Mouse (Mus musculus) right cerebral cortex, postnatal 25 days (tissue): ENCODE data around the gene Arid3c.

Experiments used
- DNase-seq: peaks from one replicate; pipeline ENCODE4 v3.0.0; 2022

Gene Arid3c

DNA sequence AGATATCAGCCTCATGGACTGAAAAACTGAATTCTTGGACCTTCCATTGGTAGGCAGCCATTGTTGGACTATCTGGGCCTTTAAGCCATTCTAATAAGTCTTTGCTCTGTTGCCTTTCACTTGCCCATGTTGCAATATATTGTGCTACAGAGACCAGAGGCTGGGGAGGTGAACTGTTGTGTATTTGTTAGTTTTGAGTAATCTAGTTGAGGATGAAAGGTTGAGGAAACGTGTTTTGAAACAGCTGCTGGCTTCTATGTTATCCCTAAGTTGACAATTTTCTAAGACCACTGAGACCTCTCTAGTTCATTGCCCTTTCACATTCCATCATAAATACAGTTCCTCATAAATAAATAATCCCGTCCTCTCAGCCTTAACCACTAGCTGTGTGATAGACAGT lies 13.2 kb upstream of the Arid3c start:
- no peak for DNase-seq

DNA sequence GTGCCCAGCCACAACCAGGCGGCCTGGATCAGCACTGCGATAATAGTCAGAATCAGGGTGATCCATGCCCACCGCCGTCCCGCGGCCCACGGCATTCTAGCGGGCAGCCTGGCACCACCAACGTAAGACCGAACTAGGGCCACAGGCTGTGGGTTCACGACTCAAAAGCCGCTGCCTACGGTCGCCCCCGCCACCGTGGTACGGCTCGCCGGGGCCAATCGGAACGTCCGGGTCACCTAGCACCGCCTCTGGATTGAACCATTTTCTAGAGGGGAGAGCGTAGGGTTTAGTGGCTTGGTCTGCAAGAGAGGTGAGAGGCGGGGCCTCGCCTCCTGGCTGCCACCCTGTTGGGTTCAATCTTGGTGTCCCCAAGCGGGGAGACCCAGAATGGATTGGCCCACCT lies 10.2 kb upstream of the Arid3c start:
- DNase-seq = peak; percentile 93

DNA sequence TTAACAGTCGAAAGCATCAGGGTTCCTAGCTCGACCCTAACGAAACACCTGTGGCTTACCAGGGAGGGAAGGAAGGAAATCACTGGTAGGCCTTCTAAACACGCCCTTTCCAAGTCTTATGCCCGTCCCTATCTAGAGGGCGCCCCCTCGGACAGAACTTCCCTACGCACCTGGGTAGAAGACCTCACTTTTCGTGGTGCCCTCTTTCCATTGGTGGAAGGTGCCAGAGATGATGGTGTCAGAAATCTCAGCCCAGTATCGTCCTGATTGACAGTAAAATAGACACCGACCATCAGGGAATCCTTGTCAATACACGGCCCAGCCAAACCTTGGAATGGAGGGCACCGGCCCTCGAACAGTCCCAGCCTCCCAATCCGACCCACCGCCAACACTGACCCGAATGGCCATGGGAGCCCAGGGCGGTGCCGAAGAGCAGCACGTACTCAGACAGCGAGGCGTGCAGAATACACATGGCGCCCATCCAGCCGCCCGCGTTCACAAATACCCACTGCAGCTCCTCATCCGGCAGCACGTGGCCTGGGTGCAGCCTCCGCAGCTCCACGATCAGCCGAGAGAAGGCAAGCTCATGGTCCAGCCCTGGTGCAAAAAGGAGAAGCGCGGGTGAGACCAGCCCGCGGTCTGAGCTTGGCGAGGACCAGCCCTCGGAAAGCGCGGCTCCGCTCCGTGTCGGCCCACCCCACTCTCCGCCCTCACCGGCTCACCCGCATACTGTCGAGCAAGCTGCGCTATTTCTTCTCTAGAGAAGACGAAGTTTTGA lies 9.6 kb upstream of the Arid3c start:
- peak; percentile 80 for DNase-seq

DNA sequence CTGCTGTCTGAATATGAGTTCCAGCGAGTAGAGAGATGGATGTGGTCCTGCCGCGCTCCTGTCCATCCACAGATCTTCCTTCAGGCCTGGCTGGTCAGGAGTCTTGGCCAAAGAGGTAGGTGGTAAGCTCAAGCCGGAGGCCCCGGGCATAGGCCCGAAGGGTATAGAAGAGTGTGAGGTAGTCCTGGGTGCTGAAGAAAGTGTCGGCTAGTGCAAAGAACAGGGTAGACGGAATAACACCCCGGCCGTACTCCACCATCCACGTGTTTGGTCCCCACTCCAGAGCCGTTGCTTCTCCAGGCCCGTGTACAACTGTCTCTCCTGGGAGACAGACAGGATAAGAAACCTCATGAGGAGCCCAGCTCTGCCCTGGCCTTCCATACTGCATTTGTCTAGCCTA lies 8.3 kb upstream of the Arid3c start:
- DNase-seq = no peak

DNA sequence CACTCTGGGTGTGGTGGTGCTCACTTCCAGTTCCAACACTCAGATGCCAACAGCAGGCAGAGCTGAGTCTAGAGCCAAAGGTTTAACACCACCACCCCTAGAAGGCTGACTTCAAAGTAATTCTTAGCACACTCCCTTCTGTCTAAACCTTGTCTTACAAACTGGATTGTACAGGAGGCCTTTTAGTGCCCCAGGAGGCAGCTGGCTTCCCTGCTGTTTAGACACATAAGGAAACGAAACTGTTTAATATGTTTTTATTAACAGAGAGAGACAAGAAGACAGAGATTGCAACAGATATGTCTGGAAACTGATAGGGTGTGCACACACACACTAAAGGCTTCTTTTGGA lies 7.3 kb upstream of the Arid3c start:
- no peak for DNase-seq

DNA sequence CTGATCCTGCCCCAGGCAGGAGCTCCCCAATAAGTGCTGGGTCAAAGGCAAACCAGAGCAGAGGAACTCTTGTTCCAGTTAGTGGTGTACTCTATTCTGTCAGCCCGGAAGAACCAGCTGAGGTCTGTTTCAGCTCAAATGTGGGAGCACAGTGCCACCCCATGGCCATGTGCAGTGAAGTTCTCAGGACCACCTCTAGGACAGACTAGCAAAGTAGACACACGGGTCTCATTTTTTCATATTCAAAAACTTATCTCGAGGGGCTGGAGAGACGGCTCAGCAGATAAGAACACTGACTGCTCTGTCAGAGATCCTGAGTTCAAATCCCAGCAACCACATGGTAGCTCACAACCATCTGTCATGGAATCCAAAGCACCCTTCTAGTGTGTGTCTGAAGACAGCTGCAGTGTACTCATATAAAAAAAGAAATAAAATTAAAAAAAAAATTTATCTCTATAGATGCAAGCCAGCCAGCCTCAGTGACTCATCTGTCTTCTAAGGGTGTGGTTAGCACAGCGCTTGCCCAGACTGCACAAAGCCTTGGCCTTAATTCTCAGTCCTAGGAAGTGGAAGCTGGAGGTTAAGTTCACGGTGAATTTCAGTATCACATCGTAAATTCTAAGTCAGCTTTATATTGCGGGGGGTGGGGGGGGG lies 6.8 kb upstream of the Arid3c start:
- DNase-seq = peak; percentile 72

DNA sequence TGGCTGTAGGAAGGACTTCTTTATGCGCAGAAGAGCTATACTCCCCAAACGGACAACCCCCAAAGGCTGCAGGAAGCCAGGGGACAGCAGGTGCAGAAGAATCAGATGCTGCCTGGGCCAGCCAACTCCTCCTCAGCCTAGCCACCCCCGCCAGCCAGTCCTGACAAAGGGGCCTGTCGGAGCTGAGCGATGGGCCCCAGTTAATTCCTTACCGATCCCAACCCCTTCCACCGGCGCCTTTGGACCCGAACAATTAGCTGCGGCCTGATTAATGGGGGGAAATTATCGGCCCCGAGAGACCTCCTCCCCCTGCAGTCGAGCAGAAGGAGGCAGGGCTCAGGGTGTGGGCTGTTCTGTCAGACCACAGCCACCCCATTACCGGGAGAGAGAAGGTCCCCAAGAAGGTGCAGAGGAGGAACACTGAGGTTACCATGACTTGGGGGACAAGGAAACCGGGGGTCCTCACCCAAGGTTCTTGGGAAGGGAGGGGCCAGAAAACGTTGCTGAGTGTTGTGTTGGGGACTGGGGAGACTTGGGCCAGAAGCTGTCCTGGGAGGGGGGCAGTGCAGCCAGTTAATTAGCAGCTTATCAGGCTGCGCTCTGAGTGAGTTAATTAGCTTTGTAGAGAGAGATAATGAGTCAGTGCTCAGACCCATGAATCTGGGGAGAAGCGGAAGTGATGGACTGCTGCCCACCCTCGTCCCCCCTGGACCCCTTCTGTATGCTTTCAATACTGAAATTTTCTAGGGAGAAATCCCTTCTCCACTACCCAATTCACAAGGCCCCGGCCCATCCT lies 3.9 kb downstream of the Arid3c start:
- no peak for DNase-seq

DNA sequence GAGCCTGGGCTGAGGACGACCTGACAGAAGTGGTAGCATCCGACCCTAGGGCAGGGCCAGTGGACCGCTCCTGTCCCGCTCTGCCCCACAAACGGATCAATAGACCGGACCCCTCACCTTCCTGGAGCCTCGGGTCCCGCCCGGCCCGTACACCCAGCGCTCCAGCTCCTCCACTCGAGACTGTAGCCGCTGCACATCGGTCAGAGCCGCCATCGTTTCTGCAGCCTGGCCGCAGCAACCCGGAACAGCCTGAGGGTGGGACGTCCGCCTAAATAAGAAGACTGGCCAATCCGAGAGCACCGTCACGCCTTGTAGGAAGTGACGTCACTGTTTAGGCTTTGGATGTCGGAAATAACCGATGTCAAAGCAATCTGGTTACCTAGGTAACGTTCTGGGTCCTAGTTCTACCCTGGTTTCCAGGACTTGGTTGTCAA lies 8.0 kb downstream of the Arid3c start, which contains the start of gene Dctn3:
TSS of gene Dctn3 (minus strand) at position 253 of the 434 bp plus-strand sequence.
- peak; percentile 89 for DNase-seq

DNA sequence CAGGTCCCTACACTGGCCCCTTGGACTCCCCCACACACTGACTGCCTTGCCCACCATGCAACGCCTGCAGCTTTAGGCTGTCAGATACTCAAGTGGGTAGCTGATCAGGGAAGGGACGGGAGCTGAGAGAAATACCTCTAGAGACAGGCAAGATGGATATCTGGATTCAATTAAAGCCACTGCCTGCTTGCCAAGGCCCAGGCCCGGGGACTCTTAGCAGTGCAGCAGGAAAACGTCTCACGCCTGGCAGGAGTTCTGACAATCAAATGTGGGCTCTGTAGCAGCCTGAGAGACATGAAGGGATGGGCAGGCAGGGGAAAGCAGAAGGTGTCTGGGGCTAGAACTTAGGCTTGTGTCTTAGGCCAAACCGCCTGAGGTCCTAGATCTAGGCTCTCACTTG lies 14.1 kb downstream of the Arid3c start:
- no peak for DNase-seq

DNA sequence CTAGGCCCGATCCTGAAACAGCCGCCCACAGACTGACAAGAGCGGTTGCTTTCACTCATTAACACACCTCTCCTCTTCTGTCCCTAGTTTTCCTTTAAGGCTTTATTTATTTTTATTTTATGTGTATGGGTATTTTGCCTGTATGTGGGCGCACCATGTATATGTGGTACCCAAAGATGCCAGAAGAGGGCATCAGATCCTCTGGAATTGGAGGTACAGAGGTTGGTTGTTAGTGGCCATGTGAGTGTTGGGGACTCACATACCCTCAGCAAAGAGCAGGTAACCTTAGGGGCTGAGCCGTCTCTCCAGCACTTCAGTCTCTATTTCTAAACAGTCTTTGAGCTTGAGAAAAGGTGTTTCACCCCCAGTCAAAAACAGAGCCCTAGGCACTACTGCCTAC lies 15.3 kb downstream of the Arid3c start:
- no peak for DNase-seq

DNA sequence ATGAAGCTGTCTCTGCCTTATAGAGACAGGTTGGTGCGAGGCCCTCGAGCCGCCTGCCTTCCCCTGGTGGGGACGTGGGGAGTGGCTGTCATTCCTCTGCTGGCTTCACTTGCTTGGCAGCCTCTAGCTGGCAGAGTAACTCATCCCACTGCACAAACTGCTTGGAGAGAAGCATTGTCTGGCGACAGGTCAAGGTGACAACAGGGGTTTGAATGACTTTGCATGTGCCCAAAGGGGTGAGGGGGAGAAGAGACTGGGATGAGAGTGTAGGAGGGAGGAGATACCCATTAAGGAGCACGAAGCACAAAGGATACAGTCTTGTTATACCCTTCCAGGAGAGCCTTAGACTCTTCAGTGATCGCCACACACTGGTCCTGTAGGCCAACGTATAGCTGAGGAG lies 15.9 kb downstream of the Arid3c start:
- no peak for DNase-seq

DNA sequence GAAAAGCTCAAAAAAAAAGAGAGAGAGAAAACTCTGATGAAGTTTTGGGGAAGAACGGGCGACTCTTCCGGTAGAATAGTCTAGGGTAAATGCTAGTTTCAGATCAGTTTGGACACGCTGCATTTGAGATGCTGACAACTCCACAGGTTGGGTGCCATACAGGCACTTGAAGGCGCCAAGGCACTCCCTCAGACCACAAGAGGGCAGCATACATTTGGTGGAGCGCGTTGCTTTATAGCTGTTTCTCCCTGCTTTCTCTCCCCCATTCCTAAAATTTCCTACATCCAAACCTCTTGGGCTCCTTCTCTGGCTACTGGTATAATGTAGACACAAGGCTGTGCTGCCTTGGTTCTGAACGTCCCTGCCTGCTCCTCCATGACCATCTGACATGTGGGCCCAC lies 16.7 kb downstream of the Arid3c start:
- peak; percentile 69 for DNase-seq

DNA sequence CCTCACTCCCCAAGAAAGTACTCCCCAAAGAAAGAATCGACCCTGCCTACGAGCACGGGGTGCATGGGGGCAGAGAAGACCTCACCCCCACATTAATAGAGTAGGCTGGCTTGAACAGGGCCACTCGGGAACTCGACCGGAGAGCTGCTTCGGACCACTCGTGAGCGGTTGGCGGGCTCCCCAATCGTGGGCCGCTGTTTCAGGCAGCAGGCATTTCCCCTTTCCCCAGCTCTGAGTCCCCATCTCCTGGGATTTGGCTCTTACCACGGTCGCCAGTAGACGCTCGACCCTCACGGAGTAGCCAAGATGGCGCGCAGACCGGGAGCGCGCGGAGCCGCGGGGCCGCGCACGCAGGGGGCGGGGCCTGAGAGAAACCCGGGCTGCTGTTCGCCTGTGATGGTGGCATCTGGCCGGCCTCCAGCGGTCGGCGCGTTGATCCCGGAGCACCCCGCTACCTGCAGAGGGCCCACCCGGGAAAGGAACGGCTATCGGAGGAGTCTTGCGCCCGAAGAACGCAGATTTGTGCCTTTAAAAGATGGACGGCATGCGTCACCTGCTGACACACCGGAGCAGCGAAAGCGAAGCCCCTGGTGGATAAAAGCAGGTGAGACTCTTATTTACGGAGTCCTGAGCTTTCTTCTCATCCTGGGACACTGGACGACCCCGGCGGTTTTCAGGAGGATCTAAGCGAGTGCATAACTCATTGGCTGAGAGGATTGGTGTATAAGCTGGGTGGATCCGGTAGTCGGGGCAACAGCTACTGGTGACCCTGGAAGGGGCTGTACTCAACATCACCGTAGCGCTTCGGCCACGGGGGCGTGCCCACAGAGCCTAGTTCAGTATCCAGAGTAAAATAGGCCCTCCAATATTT lies 17.5 kb downstream of the Arid3c start, which contains the start of gene Rpp25l:
TSS of gene Rpp25l (minus strand) at position 338 of the 871 bp plus-strand sequence.
- DNase-seq = peak; percentile 84

DNA sequence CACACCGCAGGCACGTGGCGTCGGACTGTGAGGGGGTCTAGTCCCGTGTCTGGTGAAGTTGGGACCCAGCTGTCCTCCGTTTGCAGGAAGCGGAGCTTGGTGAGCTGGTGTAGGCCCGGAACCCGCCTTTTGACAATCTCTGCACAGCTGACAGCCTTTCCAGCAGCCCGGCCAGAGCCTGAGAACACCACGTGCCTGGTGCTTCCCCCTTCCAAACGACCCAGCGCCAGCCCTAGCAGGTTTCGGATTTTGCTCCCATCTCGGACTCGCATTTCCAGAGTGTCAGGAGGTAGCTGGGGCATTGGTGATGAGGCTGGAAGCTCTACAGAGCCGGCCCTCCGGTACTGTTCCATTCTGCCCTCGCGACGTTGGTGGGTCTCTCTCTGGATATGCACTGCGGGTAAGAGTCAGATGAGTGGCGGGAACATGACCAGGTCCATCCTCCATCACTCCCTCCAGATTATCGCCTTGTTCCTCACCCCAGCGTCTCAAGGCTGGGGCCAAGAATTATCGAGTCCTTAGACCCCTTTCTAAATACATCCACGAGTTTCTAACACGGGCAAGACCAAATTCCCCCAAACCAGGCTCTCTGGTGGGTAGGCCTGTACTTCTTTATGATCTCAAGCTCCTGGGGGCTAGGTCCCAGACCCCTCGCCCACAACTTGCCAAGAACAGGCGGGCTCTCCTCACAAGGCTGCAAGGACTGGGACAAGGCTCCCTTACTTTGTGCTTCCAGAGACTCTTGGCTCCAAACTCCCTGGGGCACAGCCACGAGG lies 18.3 kb downstream of the Arid3c start:
- DNase-seq = no peak

DNA sequence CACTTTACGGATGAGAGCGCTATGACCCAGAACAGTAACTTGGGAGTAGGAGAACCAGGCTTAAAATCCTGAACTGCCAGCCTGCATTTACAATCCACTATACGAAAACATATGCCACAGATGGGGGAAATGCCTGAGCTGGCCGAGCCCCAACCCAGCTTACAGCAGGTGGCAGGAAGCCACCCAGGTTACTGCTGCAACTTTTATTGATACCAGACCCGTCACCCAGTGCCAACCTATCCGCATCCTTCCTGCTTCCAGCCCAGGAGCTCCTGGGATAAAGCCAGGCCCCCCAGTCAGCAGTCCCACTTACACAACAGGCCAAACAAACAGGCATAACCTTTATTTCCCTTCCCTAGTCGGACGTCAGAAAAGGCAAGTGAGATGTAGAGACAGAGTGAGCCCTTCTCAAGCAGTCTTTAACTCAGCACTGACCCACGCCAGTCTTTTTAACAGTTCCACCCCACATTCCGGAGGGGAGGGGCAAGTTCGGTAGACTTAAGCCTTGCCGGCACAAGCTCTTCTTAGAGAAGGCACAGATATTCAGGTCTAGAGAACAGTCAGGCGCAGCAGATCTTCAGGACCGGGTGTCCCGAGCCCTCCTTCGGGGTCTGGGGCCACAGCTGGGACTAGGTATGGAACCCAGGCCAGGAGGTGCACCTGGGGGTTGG lies 19.1 kb downstream of the Arid3c start:
- DNase-seq = no peak

DNA sequence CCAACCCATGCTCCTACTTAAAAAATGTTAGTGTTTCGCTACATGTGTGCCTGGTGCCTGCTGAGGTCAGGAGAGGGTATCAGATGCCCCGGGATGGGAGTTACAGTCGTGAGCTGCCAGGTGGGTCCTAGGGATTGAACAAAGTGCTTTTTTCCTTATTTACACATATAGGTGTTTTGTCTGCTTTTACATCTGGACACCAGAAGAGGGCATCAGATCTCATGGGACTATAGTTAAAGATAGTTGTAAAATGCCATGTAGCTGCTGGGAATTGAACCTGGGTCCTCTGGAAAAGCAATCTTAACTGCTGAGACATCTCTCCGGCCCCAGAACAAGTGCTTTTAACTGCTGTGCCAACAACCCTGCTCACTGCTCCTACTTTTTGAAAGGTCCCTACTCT lies 20.7 kb downstream of the Arid3c start:
- no peak for DNase-seq

DNA sequence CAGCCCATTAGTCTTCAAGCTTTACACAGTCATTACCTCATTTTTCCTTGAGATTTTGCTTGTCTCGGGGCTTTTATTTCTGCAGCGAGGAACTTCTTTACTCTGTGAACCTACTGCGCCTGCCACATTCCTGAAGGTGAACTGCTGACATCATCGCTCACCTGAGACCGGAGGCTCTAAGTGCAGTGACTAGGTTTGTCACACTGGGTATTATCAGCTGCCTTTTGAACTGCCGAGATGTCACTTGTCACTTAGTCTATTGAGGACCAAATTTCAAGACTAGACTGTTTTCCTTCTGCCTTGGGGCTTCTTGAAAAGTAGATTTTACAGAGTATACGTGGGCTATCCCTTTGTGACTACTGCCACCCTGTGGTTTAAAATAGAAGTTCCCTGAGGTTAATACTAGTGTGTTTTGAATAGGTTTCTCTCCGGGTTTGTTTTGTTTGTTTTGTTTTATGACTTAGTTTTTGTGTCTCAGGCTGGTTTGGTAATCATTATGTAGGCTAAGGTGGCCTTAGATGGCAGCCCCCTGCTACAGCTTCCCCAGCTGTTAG lies 22.7 kb downstream of the Arid3c start:
- DNase-seq = no peak

DNA sequence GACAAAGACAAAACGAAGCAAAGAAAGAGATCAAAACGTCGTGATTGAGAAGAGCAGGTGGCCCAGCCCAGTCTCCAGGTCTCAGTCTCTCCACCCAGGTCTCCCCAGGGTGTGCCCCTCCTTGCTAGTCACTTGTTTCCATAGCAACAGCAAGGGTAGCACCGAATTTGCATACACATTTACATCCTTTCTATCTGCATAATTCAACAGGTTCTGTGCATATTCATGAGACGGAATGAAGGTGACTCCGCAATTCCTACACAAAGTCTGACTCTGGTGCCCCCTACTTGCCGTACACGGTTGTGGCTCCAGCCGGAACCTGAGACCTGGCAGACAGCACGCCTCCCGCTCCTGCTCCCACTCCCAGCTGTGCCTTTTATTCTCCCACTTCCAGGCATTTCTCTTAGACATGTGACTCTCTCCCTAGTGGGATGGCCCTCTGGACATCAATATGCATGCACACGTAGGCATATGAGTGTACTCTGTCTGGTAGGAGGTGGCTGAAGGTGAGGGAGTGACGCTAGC lies 23.9 kb downstream of the Arid3c start:
- DNase-seq = peak; percentile 72

DNA sequence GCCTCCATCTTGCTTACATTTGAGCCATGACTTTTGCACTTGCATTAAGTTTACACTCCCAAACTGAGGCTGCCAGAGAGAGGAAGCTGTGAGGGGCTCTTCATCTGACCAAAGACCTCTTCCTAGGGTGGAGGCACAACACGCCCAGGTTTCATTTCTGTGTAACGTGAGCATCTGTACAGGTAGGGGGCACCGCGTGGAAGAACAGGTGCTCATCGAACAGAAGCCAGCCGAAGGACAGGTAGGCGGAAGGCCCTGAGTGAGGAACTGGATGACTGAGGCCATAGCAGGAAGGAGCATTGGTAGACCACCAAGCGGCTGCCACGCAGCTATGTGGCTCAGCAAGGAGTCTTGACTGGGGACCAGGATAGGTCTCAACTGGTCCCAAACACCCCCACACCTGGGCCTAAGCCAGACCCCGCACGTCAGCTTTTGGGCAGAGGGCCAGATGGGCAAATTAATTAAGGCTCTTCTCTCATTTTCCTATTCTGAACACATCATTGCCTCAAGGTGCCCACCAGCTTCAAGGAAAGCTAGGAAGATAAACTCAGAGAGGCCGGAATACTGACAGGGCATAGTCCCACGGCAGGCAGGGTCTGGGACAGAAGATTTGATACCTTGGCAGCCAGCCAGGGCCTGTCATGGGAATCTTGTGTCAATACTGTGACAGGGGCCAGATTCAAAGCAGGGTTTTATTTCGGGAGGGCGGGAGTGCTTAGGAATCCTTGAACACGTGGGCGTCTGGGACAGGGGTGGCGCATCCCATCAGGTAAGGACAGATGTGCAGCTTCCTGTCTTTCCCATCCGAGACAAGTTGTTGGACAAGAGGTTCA lies 24.8 kb downstream of the Arid3c start:
- no peak for DNase-seq

DNA sequence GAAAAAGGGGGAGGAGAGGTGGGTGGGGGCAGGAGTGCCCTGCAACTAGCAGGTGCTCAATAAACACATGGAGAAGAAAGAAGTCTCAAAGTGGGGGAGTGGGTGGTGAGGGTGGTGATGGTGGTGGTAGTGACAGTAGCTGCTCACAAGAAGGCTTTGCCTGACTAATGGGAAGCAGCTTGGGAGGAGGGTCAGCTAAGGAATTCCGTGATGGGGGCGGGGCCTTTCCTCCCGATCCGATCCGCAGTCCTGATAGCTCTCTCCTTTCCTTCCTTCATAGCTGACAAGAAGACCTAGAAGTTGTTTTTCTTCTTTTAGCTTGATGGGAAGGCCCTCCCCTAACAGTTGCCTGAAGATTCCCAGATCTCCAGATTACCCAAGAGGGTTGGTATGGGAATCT lies 26.3 kb downstream of the Arid3c start:
- DNase-seq = no peak
